ENCODE assay signal across 8 mouse cellular contexts in genomic region chr9:123925101-123925946, GRCm38 (mm10). TPM values are rescaled to one million over a fixed set of nuclear protein-coding genes. Genes with fewer than 3 reads are reported as not detected.
DNase-seq lines count a peak whose midpoint lies in the region; ATAC-seq lines count a peak whose summit lies in the region.

No protein-coding gene starts in this region.

- peak; percentile 86 to 90 for DNase-seq in adrenal gland, adult 18-20 months (ENCODE audit: low spot score in 2 of 2)
- DNase-seq in embryo, embryonic 11 days = peak; percentile 55
- peak; percentile 81 for DNase-seq in gastrocnemius, postnatal 25 days
- DNase-seq in intestine, embryonic 14.5 days (ENCODE audit: low spot score) = peak; percentile 93
- peak; percentile 88 to 89 for DNase-seq in left cerebral cortex, postnatal 36 days (ENCODE audit: low spot score in 2 of 2)
- DNase-seq in mesoderm, embryonic 11.5 days (ENCODE audit: low read depth, low spot score) = peak; percentile 53
- DNase-seq in right cerebral cortex, postnatal 25 days = peak; percentile 94
- peak; percentile 91 for DNase-seq in urinary bladder, postnatal 4 days (ENCODE audit: low spot score in 2 of 2)

- no peaks in the 10 kb centered on the region for H3K27me3 ChIP-seq in intestine, embryonic 14.5 days (replicated peaks; ENCODE audit: control insufficient read depth, insufficient read depth, low read length)

- intact Hi-C loops in left cerebral cortex, postnatal 36 days (cut with DNase I) = no loop called here

- peaks cover 3% of the 10 kb centered on the region for H3K9me3 ChIP-seq in intestine, embryonic 14.5 days (ENCODE audit: control insufficient read depth, low read length)

- peak overlapping the region; percentile 46 for H3K9ac ChIP-seq in intestine, embryonic 14.5 days (ENCODE audit: low read length)

- ATAC-seq in intestine, embryonic 14.5 days (replicated peaks; ENCODE audit: low FRiP score, low TSS enrichment, low read depth) = peak; percentile 89

- H3K4me3 ChIP-seq in intestine, embryonic 14.5 days (ENCODE audit: low read depth, low read length) = peak overlapping the region; percentile 40

- no peaks in the 10 kb centered on the region for H3K36me3 ChIP-seq in intestine, embryonic 14.5 days (ENCODE audit: control insufficient read depth, insufficient read depth, low read length)

- H3K4me2 ChIP-seq in intestine, embryonic 14.5 days (ENCODE audit: low read length) = peak overlapping the region; percentile 51

- WGBS in intestine, embryonic 14.5 days = 3% methylated on average over 44 of the region's 44 CpGs

- H3K4me1 ChIP-seq in intestine, embryonic 14.5 days (replicated peaks; ENCODE audit: control insufficient read depth, insufficient read depth, low read length) = peaks cover 10% of the 10 kb centered on the region; the same call in 1 of the 2 replicates

- H3K27ac ChIP-seq in intestine, embryonic 14.5 days (ENCODE audit: low read depth) = peak overlapping the region; percentile 90

RNA-seq across cellular contexts. Expression of gene Ccr1, which starts 43.2 kb away (rescaled TPM):
- total RNA-seq in adrenal gland, adult 18-20 months (2021) = 1 to 10 TPM; 1.1 to 1.7 TPM
- under 1 TPM; 0.20 to 0.27 TPM for total RNA-seq in gastrocnemius, postnatal 25 days (2021)
- polyA plus RNA-seq in intestine, embryonic 14.5 days (2014; fragmentation: Nextera tagmentation; extraction: Ambion mirVana) = 3.0 and 3.8 TPM in 2 replicates
- total RNA-seq in left cerebral cortex, postnatal 36 days (2021) = under 1 TPM; 0.17 to 0.50 TPM

RNA-seq across cellular contexts. Expression of gene Ccr1l1, which starts 52.9 kb away (rescaled TPM):
- not detected for total RNA-seq in adrenal gland, adult 18-20 months (2021)
- total RNA-seq in gastrocnemius, postnatal 25 days (2021) = not detected
- polyA plus RNA-seq in intestine, embryonic 14.5 days (2014; fragmentation: Nextera tagmentation; extraction: Ambion mirVana) = not detected in 2 replicates
- total RNA-seq in left cerebral cortex, postnatal 36 days (2021) = not detected

Comparison
In these comparisons a context has a peak if more than half of its experiments do, and no peak if none do; other contexts are left out.
1. Peak in every context shown above with its lines: DNase-seq, ATAC-seq, H3K4me3 ChIP-seq and H3K27ac ChIP-seq.